Comparison of ENCODE assay signal across 26 mouse cellular contexts in the genomic region with DNA sequence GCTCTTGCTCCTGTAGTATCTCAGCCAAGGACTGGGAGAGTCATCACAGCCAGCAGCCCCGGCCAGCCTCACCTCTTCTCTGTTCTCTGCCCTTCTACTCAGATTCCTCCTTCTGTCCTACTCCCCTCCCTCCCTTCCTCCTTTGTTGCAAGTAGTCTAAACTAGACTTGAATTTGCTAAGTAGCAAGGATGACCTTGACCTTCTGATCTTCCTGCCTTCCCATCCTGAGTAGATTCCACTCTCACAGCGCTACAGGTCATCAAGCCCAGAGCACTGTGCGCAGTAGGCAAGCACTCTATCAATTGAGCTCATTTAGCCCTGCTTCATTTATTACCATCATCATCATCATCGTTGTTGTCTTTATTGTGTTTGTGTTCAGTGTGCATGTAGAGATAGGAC.
A peak's percentile ranks its signal among the peaks of the same experiment; 100 is the strongest.
DNase-seq lines count a peak whose midpoint lies in the region; ATAC-seq and TF ChIP-seq lines count a peak whose summit lies in the region.
"Had no signal": no experiment of that assay in that cellular context is flagged by ENCODE, and none has a peak within 500 bp of the region (broad histone marks: within the 10 kb centered on the region; RNA-seq: fewer than 3 reads in every experiment).

No protein-coding gene starts in this region.

- intact Hi-C loops in left cerebral cortex, postnatal 10 days (cut with DNase I) = no loop called here

- no peaks in the 10 kb centered on the region for H3K4me1 ChIP-seq in hindbrain, embryonic 16.5 days (ENCODE audit: control insufficient read depth, insufficient read depth, low read depth, low read length)
- H3K4me1 ChIP-seq in hindbrain, embryonic 12.5 days = no peaks in the 10 kb centered on the region
- H3K4me1 ChIP-seq in liver, adult 2 months (ENCODE audit: control insufficient read depth, insufficient read depth, low read length) = peaks cover 15% of the 10 kb centered on the region
- H3K4me1 ChIP-seq: heart, embryonic 12.5 days; hindbrain, embryonic 10.5 days; intestine, embryonic 15.5 days; kidney, embryonic 15.5 days; limb, embryonic 12.5 days; stomach, embryonic 15.5 days had no signal

- no peak for TF ChIP-seq POLR2A in liver, adult 2 months (IDR thresholded peaks at IDR 0.05; ENCODE audit: extremely low read depth, insufficient read depth, low read length)

- peaks cover 5% of the 10 kb centered on the region; the same call in 1 of the 2 replicates for H3K79me2 ChIP-seq in liver, adult 2 months (ENCODE audit: control insufficient read depth, insufficient read depth, low read length)

- DNase-seq in adrenal gland, adult 2 months = peak; percentile 44
- DNase-seq in adrenal gland, postnatal 10 days = no peak
- DNase-seq in liver, adult 2 months (ENCODE audit: extremely low read depth, low read depth, low spot score) = no peak
- DNase-seq in liver = no peak
- DNase-seq in left cerebral cortex, postnatal 10 days (ENCODE audit: extremely low spot score in 1 of 2, low spot score in 2 of 2) = no peak
- DNase-seq: cerebellum, adult 11-12 months; cerebellum, adult 9-11 months; gastrocnemius, adult 2 months; gastrocnemius, postnatal 36 days; heart, adult 2 months; liver, postnatal 0 days; right cerebral cortex, postnatal 25 days had no signal

- 0 out of 2 replicates have a peak, but pooled peaks have one; percentile 34 for ATAC-seq in hindbrain, embryonic 16.5 days
- ATAC-seq in hindbrain, embryonic 12.5 days (ENCODE audit: low FRiP score) = no peak
- ATAC-seq: forebrain, embryonic 16.5 days; hindbrain, postnatal 0 days; intestine, embryonic 15.5 days; liver, embryonic 12.5 days; liver, postnatal 0 days; midbrain, embryonic 16.5 days had no signal

- WGBS in hindbrain, embryonic 16.5 days = 92% methylated on average over 4 of the region's 4 CpGs
- WGBS in hindbrain, embryonic 12.5 days = 86% methylated on average over 4 of the region's 4 CpGs
- WGBS in liver, adult 2 months = 52% methylated on average over 4 of the region's 4 CpGs

- H3K27me3 ChIP-seq in hindbrain, embryonic 16.5 days (replicated peaks; ENCODE audit: control insufficient read depth, insufficient read depth, low read length) = no peaks in the 10 kb centered on the region
- H3K27me3 ChIP-seq in hindbrain, embryonic 12.5 days = no peaks in the 10 kb centered on the region
- no peaks in the 10 kb centered on the region for H3K27me3 ChIP-seq in liver, adult 2 months (ENCODE audit: control insufficient read depth, insufficient read depth, low read length)
- H3K27me3 ChIP-seq: heart, embryonic 12.5 days; intestine, embryonic 15.5 days; kidney, embryonic 15.5 days; limb, embryonic 12.5 days; liver, embryonic 12.5 days; stomach, embryonic 15.5 days had no signal

- H3K36me3 ChIP-seq in hindbrain, embryonic 16.5 days (ENCODE audit: control insufficient read depth, insufficient read depth, low read length) = no peaks in the 10 kb centered on the region
- H3K36me3 ChIP-seq in hindbrain, embryonic 12.5 days = no peaks in the 10 kb centered on the region
- H3K36me3 ChIP-seq in liver, adult 2 months (ENCODE audit: control insufficient read depth, insufficient read depth, low read length) = no peaks in the 10 kb centered on the region
- H3K36me3 ChIP-seq: heart, embryonic 12.5 days; hindbrain, embryonic 10.5 days; intestine, embryonic 15.5 days; kidney, embryonic 15.5 days; limb, embryonic 12.5 days; liver, embryonic 12.5 days; stomach, embryonic 15.5 days had no signal

- H3K27ac ChIP-seq in hindbrain, embryonic 16.5 days (ENCODE audit: low read depth, low read length) = no peak overlapping the region
- no peak overlapping the region for H3K27ac ChIP-seq in hindbrain, embryonic 12.5 days
- 0 out of 2 replicates have a peak overlapping the region, but pooled peaks have one; percentile 2 for H3K27ac ChIP-seq in liver, adult 2 months (replicated peaks; ENCODE audit: insufficient read depth, low read depth, low read length)
- H3K27ac ChIP-seq: gastrocnemius, adult 2 months; heart, adult 2 months; hindbrain, embryonic 10.5 days; hindbrain, postnatal 0 days; intestine, embryonic 15.5 days; kidney, embryonic 15.5 days; limb, embryonic 12.5 days; liver, embryonic 12.5 days; stomach, embryonic 15.5 days had no signal

- H3K9me3 ChIP-seq in hindbrain, embryonic 16.5 days (ENCODE audit: control insufficient read depth, low read length) = no peaks in the 10 kb centered on the region
- no peaks in the 10 kb centered on the region for H3K9me3 ChIP-seq in hindbrain, embryonic 12.5 days (replicated peaks)
- H3K9me3 ChIP-seq: heart, embryonic 12.5 days; hindbrain, embryonic 10.5 days; intestine, embryonic 15.5 days; kidney, embryonic 15.5 days; limb, embryonic 12.5 days; liver, embryonic 12.5 days; stomach, embryonic 15.5 days had no signal

- no peak overlapping the region for H3K4me2 ChIP-seq in hindbrain, embryonic 16.5 days (ENCODE audit: low read length)
- no peak overlapping the region for H3K4me2 ChIP-seq in hindbrain, embryonic 12.5 days (replicated peaks)
- H3K4me2 ChIP-seq: heart, embryonic 12.5 days; intestine, embryonic 15.5 days; kidney, embryonic 15.5 days; limb, embryonic 12.5 days; liver, embryonic 12.5 days; midbrain, embryonic 11.5 days; stomach, embryonic 15.5 days had no signal

- H3K4me3 ChIP-seq in hindbrain, embryonic 16.5 days (ENCODE audit: low read length) = no peak overlapping the region
- no peak overlapping the region for H3K4me3 ChIP-seq in hindbrain, embryonic 12.5 days
- H3K4me3 ChIP-seq in liver, adult 2 months (ENCODE audit: insufficient read depth, low read depth, low read length) = no peak overlapping the region
- H3K4me3 ChIP-seq: erythroblast, embryonic 14.5 days; gastrocnemius, adult 2 months; heart, adult 2 months; heart, embryonic 12.5 days; hindbrain, embryonic 10.5 days; intestine, embryonic 15.5 days; kidney, embryonic 15.5 days; limb, embryonic 12.5 days; liver, embryonic 12.5 days; stomach, embryonic 15.5 days had no signal

- no peak overlapping the region for H3K9ac ChIP-seq in hindbrain, embryonic 16.5 days (ENCODE audit: low read depth, low read length)
- H3K9ac ChIP-seq in hindbrain, embryonic 12.5 days = no peak overlapping the region
- H3K9ac ChIP-seq in liver, adult 2 months (ENCODE audit: low read depth, low read length) = no peak overlapping the region
- H3K9ac ChIP-seq: heart, embryonic 12.5 days; intestine, embryonic 15.5 days; kidney, embryonic 15.5 days; limb, embryonic 12.5 days; liver, embryonic 12.5 days; liver, postnatal 0 days; stomach, embryonic 15.5 days had no signal

- no peak for TF ChIP-seq CTCF in liver, adult 2 months (IDR thresholded peaks at IDR 0.05; ENCODE audit: low read depth, low read length)
